Mouse (Mus musculus) heart, postnatal 0 days (tissue): ENCODE measurements at regions not wholly inside any gene's neighbourhood (a gene's known extent, or its start where the extent isn't known, plus 50 kb on each side); places are given as distances from the start of the nearest gene placed in this dataset.

Source experiments
- ATAC-seq: fragments of 200-750 bp; cut with Nextera tagmentation; 2 replicates; pipeline ENCODE4 v1.8.0; 2017; ENCODE audit warnings: low read depth, moderate number of reproducible peaks, moderate library complexity; ENCODE audit not compliant: insufficient read depth
- DNase-seq: peaks from one replicate; pipeline ENCODE4 v3.0.0-alpha.2; 2016; ENCODE audit warnings: low spot score
- H3K27ac ChIP-seq: fragments of 300-500 bp; sonication (generic); 2 replicates; pipeline ENCODE4 v1.5.1; 2014; ENCODE audit warnings: low read depth, mild to moderate bottlenecking
- H3K27me3 ChIP-seq: fragments of 300-500 bp; sonication (generic); 2 replicates; pipeline ENCODE4 v1.6.1; 2014; ENCODE audit warnings: low read length, mixed read lengths; ENCODE audit not compliant: control insufficient read depth, insufficient read depth
- H3K36me3 ChIP-seq: fragments of 300-500 bp; sonication (generic); replicated peaks from 2 replicates; pipeline ENCODE4 v1.6.1; 2014; ENCODE audit warnings: low read length, mixed read lengths; ENCODE audit not compliant: control insufficient read depth, insufficient read depth
- H3K4me1 ChIP-seq: fragments of 300-500 bp; sonication (generic); 2 replicates; pipeline ENCODE4 v1.6.1; 2014; ENCODE audit warnings: antibody characterized with exemption; ENCODE audit not compliant: control insufficient read depth, insufficient read depth
- H3K4me2 ChIP-seq: fragments of 300-500 bp; sonication (generic); 2 replicates; pipeline ENCODE4 v1.6.1; 2014; ENCODE audit warnings: low read depth, mild to moderate bottlenecking, low read length, moderate library complexity
- H3K4me3 ChIP-seq: fragments of 300-500 bp; sonication (generic); 2 replicates; pipeline ENCODE4 v1.5.1; 2014; ENCODE audit warnings: low read depth, low read length
- H3K9ac ChIP-seq: fragments of 300-500 bp; sonication (generic); replicated peaks from 2 replicates; pipeline ENCODE4 v1.6.1; 2014; ENCODE audit warnings: low read depth, low read length, mixed read lengths
- H3K9me3 ChIP-seq: fragments of 300-500 bp; sonication (generic); replicated peaks from 2 replicates; pipeline ENCODE4 v1.6.1; 2016; ENCODE audit warnings: low read length; ENCODE audit not compliant: control insufficient read depth
- CTCF ChIP-seq: IDR thresholded peaks from 2 replicates; pipeline ENCODE4 v1.5.1; 2016; ENCODE audit warnings: antibody characterized with exemption, control low read depth, low read depth
- EP300 ChIP-seq: IDR thresholded peaks from 2 replicates; pipeline ENCODE4 v1.6.1; 2016; ENCODE audit warnings: antibody characterized with exemption, low read depth
- WGBS: fragments of 180-500 bp; shearing (Covaris S2); extraction: QIAGEN DNeasy Blood & Tissue Kit; methylation state at CpG from one replicate; pipeline ENCODE4 v1.1.7; 2014; 5-methylcytosine and 5-hydroxymethylcytosine counted together

DNA sequence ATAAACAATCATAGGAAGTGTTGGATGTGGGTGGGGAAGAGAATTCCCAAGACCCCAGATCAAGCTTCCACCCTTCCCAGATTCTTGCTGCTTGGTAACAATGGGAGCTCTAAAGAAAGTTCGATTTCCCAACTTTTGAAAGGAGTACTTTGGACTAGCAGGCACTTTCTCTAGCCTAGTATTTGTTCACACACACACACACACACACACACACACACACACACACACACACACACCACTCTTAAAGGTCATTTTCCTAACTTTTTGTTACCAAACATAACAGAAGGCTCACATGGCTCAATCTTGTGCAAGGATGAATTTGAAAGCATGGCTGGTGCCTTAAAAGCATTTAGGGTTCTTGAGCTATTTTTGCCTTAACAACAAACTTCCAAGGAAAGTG is 71.6 kb upstream of the Pgrmc2 start:
- H3K4me2 ChIP-seq, result no peak overlapping the region
- no peak for ATAC-seq
- no peaks in the 10 kb centered on the region for H3K9me3 ChIP-seq
- H3K27me3 ChIP-seq, result no peaks in the 10 kb centered on the region
- H3K4me1 ChIP-seq, result peaks cover 17% of the 10 kb centered on the region
- DNase-seq, result no peak
- no peak overlapping the region for H3K27ac ChIP-seq
- H3K4me3 ChIP-seq, result no peak overlapping the region
- no peaks in the 10 kb centered on the region for H3K36me3 ChIP-seq
- H3K9ac ChIP-seq, result no peak overlapping the region
- WGBS, result 52% methylated on average over 1 of the region's 1 CpGs
- TF ChIP-seq CTCF (no peak), EP300 (no peak)

DNA sequence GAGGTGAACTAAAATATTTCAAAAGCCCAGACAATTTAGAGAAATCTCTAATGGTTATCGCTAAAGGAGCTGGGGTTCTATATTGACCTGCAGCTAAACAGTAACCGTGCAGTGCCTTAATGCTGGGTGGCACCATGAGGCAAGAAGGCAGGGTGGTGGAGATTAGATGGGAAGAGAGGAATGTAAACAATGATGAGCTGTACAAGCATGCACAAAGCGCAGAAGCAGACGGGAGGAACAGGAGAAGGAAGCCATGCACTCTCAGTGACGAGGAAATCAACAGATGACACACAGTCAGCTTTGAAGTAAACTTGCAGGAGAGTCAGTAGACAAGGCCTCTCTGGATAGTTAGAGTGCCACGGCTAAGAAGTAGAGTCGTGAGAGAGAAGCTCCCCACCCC is 69.1 kb upstream of the Pgrmc2 start:
- TF ChIP-seq EP300, result no peak
- no peak for TF ChIP-seq CTCF
- Histone ChIP-seq H3K4me2 (no peak overlapping the region), H3K9me3 (no peaks in the 10 kb centered on the region), H3K4me3 (no peak overlapping the region), H3K27ac (peak overlapping the region; percentile 11; the same call in 1 of the 2 replicates), H3K9ac (no peak overlapping the region), H3K27me3 (no peaks in the 10 kb centered on the region), H3K36me3 (no peaks in the 10 kb centered on the region), H3K4me1 (peaks cover 5% of the 10 kb centered on the region)
- ATAC-seq (no peak), DNase-seq (no peak)
- WGBS, result 34% methylated on average over 7 of the region's 7 CpGs

DNA sequence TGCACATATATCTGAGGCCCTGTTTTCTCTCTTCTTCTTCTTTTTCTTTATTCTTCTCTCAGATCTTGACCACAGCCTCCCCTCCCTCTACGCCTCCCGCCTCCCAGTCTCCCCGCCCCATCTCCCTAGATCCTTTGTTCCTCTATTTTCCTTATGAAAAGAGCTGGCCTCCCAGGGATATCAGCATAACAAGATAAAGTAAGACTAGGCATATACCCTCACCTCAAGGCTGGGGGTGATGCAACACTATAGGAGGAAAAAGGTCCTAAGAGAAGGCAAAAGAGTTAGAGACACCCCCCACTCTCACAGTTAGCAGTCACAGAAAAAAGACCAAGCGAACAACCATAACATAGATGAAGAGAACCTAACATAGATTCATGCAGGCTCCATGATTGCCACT is 57.5 kb upstream of the Pgrmc2 start:
- Histone ChIP-seq H3K27me3 (no peaks in the 10 kb centered on the region), H3K27ac (no peak overlapping the region), H3K9me3 (peaks cover 8% of the 10 kb centered on the region), H3K4me2 (no peak overlapping the region), H3K4me3 (no peak overlapping the region), H3K4me1 (no peaks in the 10 kb centered on the region), H3K36me3 (no peaks in the 10 kb centered on the region), H3K9ac (no peak overlapping the region)
- TF ChIP-seq CTCF, result no peak
- TF ChIP-seq EP300, result no peak
- DNase-seq (no peak), ATAC-seq (no peak)
- 91% methylated on average over 4 of the region's 4 CpGs for WGBS

DNA sequence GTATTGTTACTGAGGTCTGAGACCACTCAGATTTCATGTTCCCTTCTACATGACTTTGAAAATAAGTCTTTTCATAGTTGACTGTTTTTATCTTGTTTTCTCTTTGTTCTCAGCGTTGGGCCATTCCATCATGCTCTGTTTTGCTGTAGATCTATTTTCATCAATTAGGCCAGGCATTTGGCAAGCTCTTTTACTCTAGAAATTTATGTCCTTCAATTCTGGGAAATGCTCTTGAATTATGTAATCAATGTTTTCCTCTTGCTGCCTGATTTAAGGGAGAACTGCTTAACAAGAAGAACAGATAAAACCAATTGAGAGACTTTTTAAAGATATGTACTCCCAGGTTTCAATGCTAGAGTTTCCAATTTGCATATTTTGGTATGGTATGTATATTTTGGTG is 55.1 kb upstream of the Pgrmc2 start:
- no peak for DNase-seq
- Histone ChIP-seq H3K4me1 (no peaks in the 10 kb centered on the region), H3K9ac (no peak overlapping the region), H3K9me3 (peaks cover 8% of the 10 kb centered on the region), H3K27ac (no peak overlapping the region), H3K27me3 (no peaks in the 10 kb centered on the region), H3K4me3 (no peak overlapping the region), H3K36me3 (no peaks in the 10 kb centered on the region), H3K4me2 (no peak overlapping the region)
- WGBS, result 52% methylated on average over 1 of the region's 1 CpGs
- no peak for ATAC-seq
- TF ChIP-seq EP300 (no peak), CTCF (no peak)

DNA sequence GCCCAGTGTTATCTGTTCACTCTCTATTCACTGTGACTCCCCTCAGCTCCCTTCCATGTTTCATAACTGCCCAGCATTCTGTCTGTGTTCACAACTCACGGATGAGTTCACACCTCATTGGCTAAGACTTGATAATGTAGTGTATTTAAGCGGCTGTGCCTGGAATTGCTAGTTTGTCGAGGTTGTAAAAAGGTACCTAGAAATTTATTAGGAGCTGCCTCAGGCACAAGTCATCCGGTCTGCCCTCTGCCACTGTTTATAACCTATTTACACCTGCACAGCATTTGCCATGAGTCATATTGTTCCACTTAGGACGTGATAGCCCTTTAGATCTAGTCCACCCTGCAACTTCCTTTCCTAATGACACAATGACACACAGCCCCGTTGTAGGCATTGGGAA is 50.0 kb upstream of the Pgrmc2 start:
- Histone ChIP-seq H3K27me3 (no peaks in the 10 kb centered on the region), H3K4me2 (no peak overlapping the region), H3K4me1 (no peaks in the 10 kb centered on the region; the same call in 1 of the 2 replicates), H3K9ac (no peak overlapping the region), H3K4me3 (no peak overlapping the region), H3K36me3 (no peaks in the 10 kb centered on the region), H3K9me3 (no peaks in the 10 kb centered on the region; the same call in 1 of the 2 replicates), H3K27ac (no peak overlapping the region)
- no peak for TF ChIP-seq CTCF
- TF ChIP-seq EP300, result no peak
- WGBS, result 71% methylated on average over 6 of the region's 6 CpGs
- no peak for DNase-seq
- ATAC-seq, result no peak
